Mouse (Mus musculus) lung, embryonic 14.5 days (tissue): ENCODE results near the gene Atxn2. TPM values are rescaled to one million over a fixed set of nuclear protein-coding genes. Genes with fewer than 3 reads are reported as not detected.

Experiments
- ATAC-seq: fragments of 200-750 bp; cut with Nextera tagmentation; 2 replicates; pipeline ENCODE4 v1.8.0; 2017; ENCODE audit warnings: mild to moderate bottlenecking, moderate TSS enrichment, moderate library complexity; ENCODE audit not compliant: insufficient read depth
- DNase-seq: peaks from one replicate; pipeline ENCODE4 v3.0.0-alpha.2; 2015
- H3K27ac ChIP-seq: fragments of 300-500 bp; sonication (generic); 2 replicates; pipeline ENCODE4 v1.5.1; 2014; ENCODE audit warnings: low read depth, mild to moderate bottlenecking, moderate library complexity
- H3K27me3 ChIP-seq: fragments of 300-500 bp; sonication (generic); 2 replicates; pipeline ENCODE4 v1.6.1; 2014; ENCODE audit warnings: low read length, control low read depth; ENCODE audit not compliant: insufficient read depth
- H3K36me3 ChIP-seq: fragments of 300-500 bp; sonication (generic); 2 replicates; pipeline ENCODE4 v1.6.1; 2014; ENCODE audit warnings: control low read depth; ENCODE audit not compliant: insufficient read depth
- H3K4me1 ChIP-seq: fragments of 300-500 bp; sonication (generic); 2 replicates; pipeline ENCODE4 v1.6.1; 2014; ENCODE audit warnings: antibody characterized with exemption, control low read depth; ENCODE audit not compliant: insufficient read depth
- H3K4me2 ChIP-seq: fragments of 300-500 bp; sonication (generic); 2 replicates; pipeline ENCODE4 v1.6.1; 2014; ENCODE audit warnings: mild to moderate bottlenecking
- H3K4me3 ChIP-seq: fragments of 300-500 bp; sonication (generic); 2 replicates; pipeline ENCODE4 v1.5.1; 2014; ENCODE audit warnings: low read depth, low read length
- H3K9ac ChIP-seq: fragments of 300-500 bp; sonication (generic); 2 replicates; pipeline ENCODE4 v1.6.1; 2014
- H3K9me3 ChIP-seq: fragments of 300-500 bp; sonication (generic); 2 replicates; pipeline ENCODE4 v1.6.1; 2016; ENCODE audit warnings: low read depth, low read length, control low read depth
- CTCF ChIP-seq: IDR thresholded peaks from 2 replicates; pipeline ENCODE4 v1.5.1; 2016; ENCODE audit warnings: antibody characterized with exemption, low read depth
- WGBS: fragments of 180-500 bp; shearing (Covaris S2); extraction: QIAGEN DNeasy Blood & Tissue Kit; methylation state at CpG from one replicate; pipeline ENCODE4 v1.1.7; 2014; 5-methylcytosine and 5-hydroxymethylcytosine counted together
- polyA plus RNA-seq: library from polyadenylated mRNA; unstranded; fragments of >200 nt; fragmentation: Nextera tagmentation; extraction: Ambion mirVana; gene quantifications from 2 replicates; pipeline ENCODE4 v1.2.1, GENCODE M21; 2014

Gene Atxn2
- polyA plus RNA-seq, 1 experiment from 2014 or later: 83.9 TPM

- ATAC-seq (no peak), DNase-seq (no peak)
- Histone ChIP-seq H3K9ac (no peak overlapping the region), H3K4me1 (no peaks in the 10 kb centered on the region), H3K9me3 (no peaks in the 10 kb centered on the region), H3K4me2 (no peak overlapping the region), H3K27ac (no peak overlapping the region), H3K27me3 (no peaks in the 10 kb centered on the region), H3K4me3 (no peak overlapping the region), H3K36me3 (no peaks in the 10 kb centered on the region)
- WGBS: 65% methylated on average over 6 of the region's 6 CpGs
- TF ChIP-seq CTCF: no peak
These were observed 14.4 kb upstream of the Atxn2 start for GRCm38 (mm10) chr5:121696761-121697160.

- no peak overlapping the region for H3K4me2 ChIP-seq
- H3K27ac ChIP-seq: no peak overlapping the region
- no peak for TF ChIP-seq CTCF
These were observed 11.2 kb upstream of the Atxn2 start for GRCm38 (mm10) chr5:121699891-121700290.

GRCm38 (mm10) chr5:121700496-121700895, 10.6 kb upstream of the Atxn2 start:
- H3K4me2 ChIP-seq: peak overlapping the region; percentile 41
- 15% methylated on average over 11 of the region's 11 CpGs for WGBS

More at GRCm38 (mm10) chr5:121699891-121700290, 11.2 kb upstream of the Atxn2 start:
- 40% methylated on average over 5 of the region's 5 CpGs for WGBS
- H3K9ac ChIP-seq: no peak overlapping the region
- no peaks in the 10 kb centered on the region for H3K4me1 ChIP-seq
- no peaks in the 10 kb centered on the region for H3K36me3 ChIP-seq
- ATAC-seq (no peak), DNase-seq (no peak)
- H3K4me3 ChIP-seq: no peak overlapping the region
- H3K27me3 ChIP-seq: no peaks in the 10 kb centered on the region
- H3K9me3 ChIP-seq: no peaks in the 10 kb centered on the region

GRCm38 (mm10) chr5:121701111-121701769, 9.9 kb upstream of the Atxn2 start:
- H3K4me1 ChIP-seq: no peaks in the 10 kb centered on the region
- no peak overlapping the region for H3K4me3 ChIP-seq
- H3K4me2 ChIP-seq: no peak overlapping the region
- ATAC-seq: no peak
- whole genome bisulfite sequencing: 43% methylated on average over 8 of the region's 8 CpGs
- DNase-seq: no peak
- no peak for TF ChIP-seq CTCF
- no peaks in the 10 kb centered on the region for H3K36me3 ChIP-seq
- no peaks in the 10 kb centered on the region for H3K27me3 ChIP-seq
- no peaks in the 10 kb centered on the region for H3K9me3 ChIP-seq
- H3K9ac ChIP-seq: no peak overlapping the region
- no peak overlapping the region for H3K27ac ChIP-seq

More at GRCm38 (mm10) chr5:121700496-121700895, 10.6 kb upstream of the Atxn2 start:
- Histone ChIP-seq H3K9me3 (no peaks in the 10 kb centered on the region), H3K27me3 (no peaks in the 10 kb centered on the region), H3K4me3 (no peak overlapping the region), H3K36me3 (no peaks in the 10 kb centered on the region), H3K9ac (peak overlapping the region; percentile 30), H3K27ac (peak overlapping the region; percentile 12; the same call in 1 of the 2 replicates), H3K4me1 (no peaks in the 10 kb centered on the region)
- no peak for TF ChIP-seq CTCF
- no peak for ATAC-seq
- peak; percentile 26 for DNase-seq

- H3K27me3 ChIP-seq: no peaks in the 10 kb centered on the region
- no peaks in the 10 kb centered on the region for H3K36me3 ChIP-seq
- H3K4me2 ChIP-seq: no peak overlapping the region
- no peak for DNase-seq
- H3K9me3 ChIP-seq: no peaks in the 10 kb centered on the region
- no peak overlapping the region for H3K9ac ChIP-seq
- H3K4me1 ChIP-seq: no peaks in the 10 kb centered on the region
- WGBS: 33% methylated on average over 1 of the region's 1 CpGs
- no peak for ATAC-seq
- no peak for TF ChIP-seq CTCF
- no peak overlapping the region for H3K27ac ChIP-seq
- H3K4me3 ChIP-seq: no peak overlapping the region
These were observed 7.8 kb upstream of the Atxn2 start for GRCm38 (mm10) chr5:121703341-121703740.

GRCm38 (mm10) chr5:121704512-121705248, 6.5 kb upstream of the Atxn2 start:
- ATAC-seq: no peak
- H3K9ac ChIP-seq: peak overlapping the region; percentile 22; the same call in 1 of the 2 replicates

GRCm38 (mm10) chr5:121710402-121710801, 735 bp upstream of the Atxn2 start:
- WGBS: 46% methylated on average over 2 of the region's 2 CpGs
- peak overlapping the region; percentile 97 for H3K4me3 ChIP-seq
- H3K4me1 ChIP-seq: peaks cover 6% of the 10 kb centered on the region
- peak overlapping the region; percentile 68 for H3K4me2 ChIP-seq
- TF ChIP-seq CTCF: no peak
- H3K27ac ChIP-seq: no peak overlapping the region
- H3K9me3 ChIP-seq: no peaks in the 10 kb centered on the region
- no peaks in the 10 kb centered on the region for H3K36me3 ChIP-seq
- DNase-seq (no peak), ATAC-seq (no peak)
- H3K9ac ChIP-seq: peak overlapping the region; percentile 96
- no peaks in the 10 kb centered on the region for H3K27me3 ChIP-seq

More at GRCm38 (mm10) chr5:121704512-121705248, 6.5 kb upstream of the Atxn2 start:
- WGBS: 7% methylated on average over 20 of the region's 20 CpGs
- Histone ChIP-seq H3K27me3 (no peaks in the 10 kb centered on the region), H3K4me2 (peak overlapping the region; percentile 58), H3K36me3 (no peaks in the 10 kb centered on the region), H3K4me1 (no peaks in the 10 kb centered on the region), H3K9me3 (no peaks in the 10 kb centered on the region), H3K4me3 (peak overlapping the region; percentile 19; the same call in 1 of the 2 replicates), H3K27ac (no peak overlapping the region)
- TF ChIP-seq CTCF: no peak
- DNase-seq: peak; percentile 18
